Comparison of ENCODE assay signal across 13 mouse cellular contexts in genomic region chr5:127240646-127241045, GRCm38 (mm10). TPM values are rescaled to one million over a fixed set of nuclear protein-coding genes. Genes with fewer than 3 reads are reported as not detected.
DNase-seq lines count a peak whose midpoint lies in the region; ATAC-seq and TF ChIP-seq lines count a peak whose summit lies in the region.
"Had no signal": no experiment of that assay in that cellular context is flagged by ENCODE, and none has a peak within 500 bp of the region (broad histone marks: within the 10 kb centered on the region; RNA-seq: fewer than 3 reads in every experiment).

No protein-coding gene starts in this region.

- no peaks in the 10 kb centered on the region for H3K36me3 ChIP-seq in forebrain, embryonic 15.5 days
- no peaks in the 10 kb centered on the region for H3K36me3 ChIP-seq in limb, embryonic 14.5 days (ENCODE audit: control insufficient read depth, insufficient read depth, low read length)
- H3K36me3 ChIP-seq in neural tube, embryonic 14.5 days (ENCODE audit: control insufficient read depth, insufficient read depth, low read length) = no peaks in the 10 kb centered on the region
- no peaks in the 10 kb centered on the region for H3K36me3 ChIP-seq in kidney, adult 2 months (ENCODE audit: control insufficient read depth, insufficient read depth, low read length)

- no peaks in the 10 kb centered on the region for H3K9me3 ChIP-seq in forebrain, embryonic 15.5 days
- H3K9me3 ChIP-seq in limb, embryonic 14.5 days (ENCODE audit: control insufficient read depth, low read length) = no peaks in the 10 kb centered on the region; the same call in 1 of the 2 replicates
- H3K9me3 ChIP-seq in neural tube, embryonic 14.5 days (ENCODE audit: control insufficient read depth, low read length) = no peaks in the 10 kb centered on the region

- peak overlapping the region; percentile 87 for H3K4me2 ChIP-seq in forebrain, embryonic 15.5 days (replicated peaks)
- H3K4me2 ChIP-seq in limb, embryonic 14.5 days (replicated peaks; ENCODE audit: low read depth, low read length, severe bottlenecking) = peak overlapping the region; percentile 84
- peak overlapping the region; percentile 73; the same call in 1 of the 2 replicates for H3K4me2 ChIP-seq in neural tube, embryonic 14.5 days (ENCODE audit: low read depth, low read length)

- peak overlapping the region; percentile 61 for H3K4me3 ChIP-seq in forebrain, embryonic 15.5 days
- H3K4me3 ChIP-seq in limb, embryonic 14.5 days (replicated peaks; ENCODE audit: low read length) = peak overlapping the region; percentile 77
- no peak overlapping the region for H3K4me3 ChIP-seq in neural tube, embryonic 14.5 days (ENCODE audit: low read depth, low read length)
- H3K4me3 ChIP-seq in kidney, adult 2 months (ENCODE audit: insufficient read depth, low read depth, low read length) = no peak overlapping the region

- 26% methylated on average over 4 of the region's 4 CpGs for WGBS in forebrain, embryonic 15.5 days
- WGBS in limb, embryonic 14.5 days = 9% methylated on average over 4 of the region's 4 CpGs
- WGBS in neural tube, embryonic 14.5 days = 25% methylated on average over 4 of the region's 4 CpGs
- WGBS in kidney, adult 2 months = 26% methylated on average over 4 of the region's 4 CpGs

- TF ChIP-seq POLR2A in limb, embryonic 14.5 days (IDR thresholded peaks at IDR 0.05; ENCODE audit: borderline replicate concordance, extremely low read depth, insufficient read depth, insufficient read length) = no peak
- TF ChIP-seq POLR2A in kidney, adult 2 months (IDR thresholded peaks at IDR 0.05; ENCODE audit: low read depth, low read length) = no peak

- H3K9ac ChIP-seq in forebrain, embryonic 15.5 days (replicated peaks) = no peak overlapping the region
- H3K9ac ChIP-seq in limb, embryonic 14.5 days (ENCODE audit: low read depth, low read length, severe bottlenecking) = no peak overlapping the region
- no peak overlapping the region for H3K9ac ChIP-seq in neural tube, embryonic 14.5 days (replicated peaks; ENCODE audit: low read depth, low read length)

- peaks cover 30% of the 10 kb centered on the region for H3K4me1 ChIP-seq in forebrain, embryonic 15.5 days
- H3K4me1 ChIP-seq in limb, embryonic 14.5 days (ENCODE audit: control insufficient read depth, insufficient read depth, low read length) = peaks cover 20% of the 10 kb centered on the region
- H3K4me1 ChIP-seq in neural tube, embryonic 14.5 days (ENCODE audit: control insufficient read depth, insufficient read depth, low read length) = peaks cover 9% of the 10 kb centered on the region; the same call in 1 of the 2 replicates
- H3K4me1 ChIP-seq in kidney, adult 2 months (ENCODE audit: control insufficient read depth, insufficient read depth, low read length) = no peaks in the 10 kb centered on the region

- DNase-seq in heart, adult 11 months = peak; percentile 74
- no peak for DNase-seq in heart, adult 9 months (ENCODE audit: low spot score in 2 of 2)
- no peak for DNase-seq in limb, embryonic 14.5 days (ENCODE audit: low spot score)
- DNase-seq in kidney, adult 2 months = no peak
- DNase-seq in spleen, postnatal 36 days (ENCODE audit: low spot score in 2 of 2) = no peak
- no peak for DNase-seq in layer of hippocampus, adult 11-12 months (ENCODE audit: low spot score)
- DNase-seq: B cell, adult 2 months; cerebellum, postnatal 14 days; kidney, postnatal 4 days; thymus, adult 18-20 months had no signal

- ATAC-seq in forebrain, embryonic 15.5 days (replicated peaks) = no peak
- ATAC-seq in limb, embryonic 14.5 days (ENCODE audit: low FRiP score, low read depth) = no peak
- ATAC-seq in neural tube, embryonic 14.5 days (ENCODE audit: low read depth) = no peak

- peaks cover 41% of the 10 kb centered on the region for H3K27me3 ChIP-seq in forebrain, embryonic 15.5 days
- peaks cover 9% of the 10 kb centered on the region; the same call in 1 of the 2 replicates for H3K27me3 ChIP-seq in limb, embryonic 14.5 days (ENCODE audit: control insufficient read depth, insufficient read depth, low read length)
- H3K27me3 ChIP-seq in neural tube, embryonic 14.5 days (ENCODE audit: control insufficient read depth, insufficient read depth, low read length) = no peaks in the 10 kb centered on the region; the same call in 1 of the 2 replicates
- H3K27me3 ChIP-seq in kidney, adult 2 months (replicated peaks; ENCODE audit: control insufficient read depth, insufficient read depth, low read length) = peaks cover 5% of the 10 kb centered on the region; the same call in 1 of the 2 replicates

- no peak for TF ChIP-seq CTCF in kidney, adult 2 months (conservative IDR thresholded peaks at IDR 0.05; ENCODE audit: insufficient read depth, insufficient read length, low read depth, low read length)

- H3K27ac ChIP-seq in forebrain, embryonic 15.5 days (replicated peaks) = no peak overlapping the region
- H3K27ac ChIP-seq in limb, embryonic 14.5 days (replicated peaks; ENCODE audit: low read depth, low read length) = 0 out of 2 replicates have a peak overlapping the region, but pooled peaks have one; percentile 10
- H3K27ac ChIP-seq in neural tube, embryonic 14.5 days (ENCODE audit: low read depth, low read length) = no peak overlapping the region
- H3K27ac ChIP-seq in kidney, adult 2 months (ENCODE audit: insufficient read depth, low read depth, low read length) = no peak overlapping the region

RNA-seq across cellular contexts. Expression of gene Tmem132c, which starts 1.0 kb away (rescaled TPM):
- 6.3 and 7.5 TPM in 2 replicates for polyA plus RNA-seq in forebrain, embryonic 15.5 days (2015; fragmentation: Nextera tagmentation; extraction: Ambion mirVana)
- polyA plus RNA-seq in limb, embryonic 14.5 days (2012; rRNA removed) = 27.2 and 29.4 TPM in 2 replicates
- polyA plus RNA-seq in limb, embryonic 14.5 days (2014; fragmentation: Nextera tagmentation; extraction: Ambion mirVana) = 33.2 and 40.4 TPM in 2 replicates
- 9.4 and 16.0 TPM in 2 replicates for polyA plus RNA-seq in neural tube, embryonic 14.5 days (2014; fragmentation: Nextera tagmentation; extraction: Ambion mirVana)
- polyA plus RNA-seq in kidney, adult 2 months (2012; rRNA removed) = 0.17 and 0.37 TPM in 2 replicates
- polyA plus RNA-seq: liver, adult 2 months had no signal

Comparison
In these comparisons a context has a peak if more than half of its experiments do, and no peak if none do; other contexts are left out.
1. H3K4me3 ChIP-seq: peak in forebrain, embryonic 15.5 days (single experiment) and limb, embryonic 14.5 days (single experiment); none in neural tube, embryonic 14.5 days (single experiment) and kidney, adult 2 months (single experiment).
2. Peak in every context shown above with its lines, with median percentiles within 50 percentile points of each other: H3K4me2 ChIP-seq.